Mouse (Mus musculus) limb, embryonic 12.5 days (tissue): ENCODE data around the gene Man1c1. TPM values are rescaled to one million over a fixed set of nuclear protein-coding genes. Genes with fewer than 3 reads are reported as not detected.
A peak's percentile ranks its signal among the peaks of the same experiment; 100 is the strongest.

Source experiments
- ATAC-seq: fragments of 200-750 bp; cut with Nextera tagmentation; 2 replicates; pipeline ENCODE4 v1.8.0; 2017; ENCODE audit warnings: low read depth, moderate TSS enrichment; ENCODE audit not compliant: insufficient number of reproducible peaks, insufficient read depth, low FRiP score, low TSS enrichment
- H3K27ac ChIP-seq: fragments of 300-500 bp; sonication (generic); 2 replicates; pipeline ENCODE4 v1.5.1; 2016; ENCODE audit warnings: mild to moderate bottlenecking, moderate library complexity
- H3K27me3 ChIP-seq: fragments of 300-500 bp; sonication (generic); 2 replicates; pipeline ENCODE4 v1.6.1; 2016; ENCODE audit warnings: mild to moderate bottlenecking, moderate library complexity
- H3K36me3 ChIP-seq: fragments of 300-500 bp; sonication (generic); 2 replicates; pipeline ENCODE4 v1.6.1; 2016; ENCODE audit warnings: mild to moderate bottlenecking, moderate library complexity
- H3K4me1 ChIP-seq: fragments of 300-500 bp; sonication (generic); replicated peaks from 2 replicates; pipeline ENCODE4 v1.6.1; 2016
- H3K4me2 ChIP-seq: fragments of 300-500 bp; sonication (generic); 2 replicates; pipeline ENCODE4 v1.6.1; 2016; ENCODE audit warnings: mild to moderate bottlenecking, moderate library complexity
- H3K4me3 ChIP-seq: fragments of 300-500 bp; sonication (generic); replicated peaks from 2 replicates; pipeline ENCODE4 v1.5.1; 2016; ENCODE audit warnings: mild to moderate bottlenecking
- H3K9ac ChIP-seq: fragments of 300-500 bp; sonication (generic); replicated peaks from 2 replicates; pipeline ENCODE4 v1.6.1; 2016; ENCODE audit warnings: mild to moderate bottlenecking, moderate library complexity
- H3K9me3 ChIP-seq: fragments of 300-500 bp; sonication (generic); 2 replicates; pipeline ENCODE4 v1.6.1; 2016; ENCODE audit warnings: mild to moderate bottlenecking, moderate library complexity
- WGBS: fragments of 180-500 bp; shearing (Covaris S2); methylation state at CpG from one replicate; pipeline ENCODE4 v1.1.7; 2016; 5-methylcytosine and 5-hydroxymethylcytosine counted together
- polyA plus RNA-seq: library from polyadenylated mRNA; unstranded; fragments of >200 nt; fragmentation: Nextera tagmentation; extraction: Ambion mirVana; gene quantifications from 2 replicates; pipeline ENCODE4 v1.2.1, GENCODE M21; 2016

Gene Man1c1
- polyA plus RNA-seq, 1 experiment from 2014 or later = 2.9 TPM

DNA sequence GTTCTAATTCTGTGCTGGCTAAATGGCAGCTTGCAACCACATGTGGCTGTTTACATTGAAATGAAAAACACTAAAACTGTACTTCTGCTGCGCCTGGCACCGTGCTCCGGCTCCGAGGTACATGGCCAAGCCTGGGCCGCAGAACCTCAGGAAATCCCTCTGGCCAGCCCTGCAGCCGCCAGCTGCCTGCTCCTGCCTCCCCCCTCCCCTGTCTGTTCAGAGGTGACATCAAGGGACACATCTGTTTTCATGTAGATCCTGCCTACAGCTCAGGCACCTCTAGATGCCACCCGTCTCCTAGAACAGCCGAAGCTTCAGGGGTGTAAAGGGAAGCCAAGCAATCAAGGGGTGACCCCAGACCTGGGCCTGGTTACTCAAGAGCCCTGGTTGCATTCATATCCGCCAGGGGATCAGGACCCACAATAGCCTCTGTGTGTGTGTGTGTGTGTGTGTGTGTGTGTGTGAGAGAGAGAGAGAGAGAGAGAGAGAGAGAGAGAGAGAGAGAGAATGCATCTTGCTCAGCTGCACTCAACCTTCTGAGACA lies 145.4 kb downstream of the Man1c1 start:
- H3K36me3 ChIP-seq = no peaks in the 10 kb centered on the region
- ATAC-seq = no peak
- H3K9me3 ChIP-seq = no peaks in the 10 kb centered on the region
- peaks cover 19% of the 10 kb centered on the region for H3K4me1 ChIP-seq
- peak overlapping the region; percentile 45; the same call in 1 of the 2 replicates for H3K27ac ChIP-seq
- no peak overlapping the region for H3K4me3 ChIP-seq
- WGBS = 21% methylated on average over 9 of the region's 9 CpGs
- no peaks in the 10 kb centered on the region for H3K27me3 ChIP-seq
- H3K9ac ChIP-seq = no peak overlapping the region; the same call in 1 of the 2 replicates
- no peak overlapping the region for H3K4me2 ChIP-seq

GRCm38 (mm10) chr4:134557626-134558249 lies 146.4 kb downstream of the Man1c1 start:
- WGBS = 14% methylated on average over 16 of the region's 16 CpGs
- Histone ChIP-seq H3K9me3 (no peaks in the 10 kb centered on the region), H3K27ac (peak overlapping the region; percentile 81), H3K4me2 (no peak overlapping the region), H3K36me3 (no peaks in the 10 kb centered on the region), H3K4me1 (peaks cover 19% of the 10 kb centered on the region), H3K4me3 (no peak overlapping the region), H3K27me3 (no peaks in the 10 kb centered on the region), H3K9ac (no peak overlapping the region)
- ATAC-seq = no peak

DNA sequence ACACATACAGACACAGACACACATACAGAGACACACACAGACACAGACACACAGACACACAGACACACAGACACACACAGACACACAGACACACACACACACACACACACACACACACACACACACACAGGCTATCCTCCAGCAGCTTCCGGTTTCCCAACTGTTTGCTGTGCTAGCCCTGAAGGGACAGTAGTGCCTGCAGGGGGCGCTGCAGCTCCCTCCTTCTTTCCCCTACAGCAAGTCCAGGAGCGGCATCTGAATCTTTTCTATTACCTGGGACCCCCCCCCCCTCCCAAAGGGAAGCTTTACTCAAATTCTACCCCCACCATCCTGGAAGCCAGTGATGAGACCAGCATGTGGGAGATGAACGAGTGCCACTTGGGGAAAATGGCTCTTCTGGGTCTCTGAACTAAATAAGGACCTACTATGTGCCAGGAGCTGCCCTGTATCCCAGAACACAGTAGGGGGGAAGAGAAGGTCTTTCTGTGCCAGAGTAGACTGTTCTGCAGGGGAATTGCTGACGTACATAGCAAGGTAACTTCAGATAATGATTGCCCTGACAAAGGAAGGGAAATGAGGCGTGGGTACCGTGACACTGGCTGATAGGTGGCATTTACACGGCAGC lies 148.0 kb downstream of the Man1c1 start:
- Histone ChIP-seq H3K27me3 (no peaks in the 10 kb centered on the region), H3K9me3 (no peaks in the 10 kb centered on the region), H3K4me2 (no peak overlapping the region), H3K4me1 (peaks cover 28% of the 10 kb centered on the region), H3K4me3 (no peak overlapping the region), H3K36me3 (no peaks in the 10 kb centered on the region), H3K9ac (no peak overlapping the region), H3K27ac (no peak overlapping the region)
- WGBS = 67% methylated on average over 8 of the region's 8 CpGs
- ATAC-seq = no peak

GRCm38 (mm10) chr4:134553631-134554030 lies 150.5 kb downstream of the Man1c1 start:
- WGBS = 82% methylated on average over 1 of the region's 1 CpGs
- H3K9ac ChIP-seq = no peak overlapping the region
- ATAC-seq = no peak
- H3K36me3 ChIP-seq = peaks cover 20% of the 10 kb centered on the region
- no peak overlapping the region for H3K27ac ChIP-seq
- peaks cover 25% of the 10 kb centered on the region for H3K4me1 ChIP-seq
- H3K4me2 ChIP-seq = no peak overlapping the region
- H3K4me3 ChIP-seq = no peak overlapping the region
- peaks cover 10% of the 10 kb centered on the region for H3K9me3 ChIP-seq
- no peaks in the 10 kb centered on the region for H3K27me3 ChIP-seq

- Histone ChIP-seq H3K4me2 (peak within 1 kb of the TSS; percentile 61), H3K27ac (peak within 1 kb of the TSS; percentile 88), H3K4me1 (peaks cover 20% of the 10 kb centered on the region), H3K4me3 (peak within 1 kb of the TSS; percentile 74), H3K9ac (peak within 1 kb of the TSS; percentile 93), H3K27me3 (no peaks in the 10 kb centered on the region), H3K9me3 (peaks cover 10% of the 10 kb centered on the region), H3K36me3 (peaks cover 40% of the 10 kb centered on the region)
- peak; percentile 77 for ATAC-seq
- under 1% methylated on average over 53 of the region's 67 CpGs for WGBS
Observed at GRCm38 (mm10) chr4:134551494-134552316, 152.4 kb downstream of the Man1c1 start, which contains the start of gene Selenon. Gene Selenon, minus strand, starts transcription at chr4:134552166.

- ATAC-seq = no peak
- Histone ChIP-seq H3K9ac (no peak overlapping the region), H3K27ac (no peak overlapping the region), H3K36me3 (peaks cover 58% of the 10 kb centered on the region), H3K4me2 (no peak overlapping the region), H3K4me3 (no peak overlapping the region), H3K27me3 (no peaks in the 10 kb centered on the region), H3K9me3 (peaks cover 10% of the 10 kb centered on the region), H3K4me1 (peaks cover 20% of the 10 kb centered on the region)
- WGBS = 97% methylated on average over 8 of the region's 8 CpGs
Observed at GRCm38 (mm10) chr4:134549899-134550298, 154.2 kb downstream of the Man1c1 start.

DNA sequence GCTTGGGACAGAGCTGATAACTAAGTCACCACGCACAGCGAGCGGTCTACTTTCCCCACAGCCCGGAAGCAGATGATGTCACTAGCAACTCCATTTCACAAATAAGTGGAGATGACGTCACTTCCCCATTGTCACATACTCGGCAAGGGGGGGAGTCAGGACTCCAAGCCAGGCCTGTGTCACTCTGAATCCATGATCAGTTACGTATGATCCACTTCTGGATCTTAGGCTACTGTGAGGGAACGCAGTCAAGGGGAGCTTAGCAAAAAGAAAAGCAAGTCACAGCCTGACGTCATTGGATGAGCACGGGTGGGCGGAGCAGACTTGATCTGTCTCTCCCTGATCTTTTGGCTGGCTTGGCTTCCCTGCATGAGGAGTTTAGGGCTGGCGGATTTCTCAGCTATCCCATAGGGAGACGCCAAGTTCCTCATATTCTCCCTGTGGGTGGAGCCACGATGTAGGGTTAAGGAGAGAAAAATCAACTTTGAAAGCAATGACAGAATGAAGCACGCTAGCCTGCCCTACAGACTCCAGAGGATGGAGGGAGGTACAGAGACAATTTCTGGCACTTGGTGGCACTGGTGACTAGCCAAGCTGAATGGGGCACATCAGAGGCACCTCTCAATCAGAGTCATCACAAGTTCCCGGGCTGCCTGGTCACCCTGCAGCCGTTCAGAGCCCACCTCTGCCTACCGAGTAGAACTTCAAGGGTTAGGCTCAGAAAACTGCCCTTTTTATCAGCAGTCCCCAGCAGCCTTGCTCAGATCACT lies 155.7 kb downstream of the Man1c1 start:
- H3K27me3 ChIP-seq = no peaks in the 10 kb centered on the region
- peaks cover 20% of the 10 kb centered on the region for H3K4me1 ChIP-seq
- H3K36me3 ChIP-seq = peaks cover 73% of the 10 kb centered on the region
- no peak overlapping the region for H3K4me2 ChIP-seq
- peaks cover 10% of the 10 kb centered on the region for H3K9me3 ChIP-seq
- no peak overlapping the region for H3K27ac ChIP-seq
- no peak overlapping the region; the same call in 1 of the 2 replicates for H3K9ac ChIP-seq
- H3K4me3 ChIP-seq = no peak overlapping the region
- WGBS = 75% methylated on average over 18 of the region's 18 CpGs
- ATAC-seq = no peak

GRCm38 (mm10) chr4:134546814-134547705 lies 157.0 kb downstream of the Man1c1 start:
- peaks cover 16% of the 10 kb centered on the region for H3K4me1 ChIP-seq
- no peak overlapping the region for H3K9ac ChIP-seq
- H3K27ac ChIP-seq = no peak overlapping the region; the same call in 1 of the 2 replicates
- no peak overlapping the region for H3K4me2 ChIP-seq
- no peak for ATAC-seq
- 54% methylated on average over 9 of the region's 9 CpGs for WGBS
- H3K27me3 ChIP-seq = no peaks in the 10 kb centered on the region
- H3K9me3 ChIP-seq = peaks cover 10% of the 10 kb centered on the region
- no peak overlapping the region for H3K4me3 ChIP-seq
- H3K36me3 ChIP-seq = peaks cover 86% of the 10 kb centered on the region

DNA sequence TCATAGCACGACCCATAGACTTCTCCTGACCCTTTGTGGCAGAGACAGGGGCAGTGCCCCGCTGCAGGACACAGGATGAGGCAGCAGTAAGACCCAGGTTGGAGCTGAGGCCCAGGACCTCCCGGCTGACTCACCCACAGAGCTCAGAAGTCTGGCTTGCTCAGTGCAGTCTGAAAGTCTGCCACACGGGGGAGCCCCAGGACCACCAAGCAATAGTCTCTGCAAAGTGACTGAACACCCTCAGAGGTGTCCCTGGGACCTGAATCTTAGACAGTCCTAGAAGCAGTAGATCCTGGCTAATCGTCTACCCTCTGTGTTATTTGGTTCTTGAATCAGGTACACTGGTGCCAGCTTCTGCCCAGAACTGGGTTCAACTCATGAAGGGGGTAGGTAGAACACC lies 160.8 kb downstream of the Man1c1 start:
- no peak overlapping the region for H3K4me3 ChIP-seq
- no peaks in the 10 kb centered on the region for H3K27me3 ChIP-seq
- 10% methylated on average over 5 of the region's 5 CpGs for WGBS
- H3K27ac ChIP-seq = 0 out of 2 replicates have a peak overlapping the region, but pooled peaks have one; percentile 26
- peaks cover 9% of the 10 kb centered on the region; the same call in 1 of the 2 replicates for H3K4me1 ChIP-seq
- peaks cover 98% of the 10 kb centered on the region for H3K36me3 ChIP-seq
- no peak overlapping the region for H3K4me2 ChIP-seq
- no peak overlapping the region for H3K9ac ChIP-seq
- H3K9me3 ChIP-seq = no peaks in the 10 kb centered on the region
- peak; percentile 54; the same call in 1 of the 2 replicates for ATAC-seq

- Histone ChIP-seq H3K4me3 (no peak overlapping the region), H3K9me3 (no peaks in the 10 kb centered on the region), H3K4me1 (peaks cover 7% of the 10 kb centered on the region; the same call in 1 of the 2 replicates), H3K27me3 (no peaks in the 10 kb centered on the region), H3K27ac (no peak overlapping the region), H3K36me3 (peaks cover 98% of the 10 kb centered on the region), H3K4me2 (no peak overlapping the region), H3K9ac (no peak overlapping the region)
- no peak for ATAC-seq
- WGBS = 89% methylated on average over 9 of the region's 9 CpGs
Observed at GRCm38 (mm10) chr4:134542726-134543125, 161.4 kb downstream of the Man1c1 start.
